Mouse (Mus musculus) megakaryocyte, embryonic 14.5 days (primary cell): Measurements from ENCODE around the gene Adipor2.

Source experiments
- FLI1 ChIP-seq: IDR thresholded peaks from 2 replicates; pipeline ENCODE4 v1.6.1; 2012; ENCODE audit warnings: low read length, inconsistent platforms, mixed read lengths
- GATA1 ChIP-seq: IDR thresholded peaks from 3 replicates; pipeline ENCODE4 v1.6.1; 2012; ENCODE audit warnings: mixed read lengths, low read length, inconsistent platforms, borderline replicate concordance

DNA sequence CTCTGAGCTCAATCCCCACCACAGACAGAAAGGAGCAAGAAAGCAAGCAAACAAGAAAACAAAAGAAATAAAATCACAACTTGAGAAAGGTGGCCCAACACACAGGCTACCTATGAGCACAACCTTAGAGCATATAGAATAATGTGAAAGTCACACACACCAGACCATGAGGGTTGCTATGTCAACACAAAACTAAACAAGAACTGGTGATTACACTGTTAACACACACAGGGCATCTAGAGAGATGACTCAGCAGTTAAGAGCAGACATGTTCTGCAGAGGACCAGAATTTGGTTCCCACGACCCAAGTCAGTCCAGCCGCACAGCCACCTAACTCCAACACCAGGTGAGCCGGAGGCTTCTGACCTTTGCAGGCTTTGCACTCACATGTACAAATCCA is 14.5 kb downstream of the Adipor2 start:
- TF ChIP-seq GATA1 = no peak
- TF ChIP-seq FLI1 = no peak
